In genomic region chr1:136832305-136833152, GRCm38 (mm10) we compare ENCODE assay signal across 12 mouse cellular contexts.
DNase-seq lines count a peak whose midpoint lies in the region; ATAC-seq and TF ChIP-seq lines count a peak whose summit lies in the region.
"Had no signal": no experiment of that assay in that cellular context is flagged by ENCODE, and none has a peak within 500 bp of the region (broad histone marks: within the 10 kb centered on the region; RNA-seq: fewer than 3 reads in every experiment).

No protein-coding gene starts in this region.

- no peak overlapping the region for H3K4me3 ChIP-seq in kidney, postnatal 0 days (replicated peaks; ENCODE audit: low read depth, low read length)
- H3K4me3 ChIP-seq in lung, embryonic 16.5 days (ENCODE audit: low read length) = no peak overlapping the region

- H3K27ac ChIP-seq in kidney, postnatal 0 days = no peak overlapping the region
- H3K27ac ChIP-seq in lung, embryonic 16.5 days (ENCODE audit: low read length) = no peak overlapping the region
- H3K27ac ChIP-seq: macrophage had no signal

- DNase-seq in embryo, embryonic 11.5 days (ENCODE audit: low read depth, low spot score) = peak; percentile 16
- DNase-seq in embryo, embryonic 10.5 days (ENCODE audit: low spot score) = no peak
- DNase-seq in kidney, postnatal 0 days (ENCODE audit: low spot score) = peak; percentile 40
- DNase-seq in kidney, adult 8-10 months = no peak
- DNase-seq in ZHBTc4 (ENCODE audit: low read depth, low spot score) = peak; percentile 15
- no peak for DNase-seq in urinary bladder, postnatal 25 days (ENCODE audit: low spot score)
- DNase-seq: right cerebral cortex, postnatal 25 days; thymus, postnatal 4 days had no signal

- no peak overlapping the region for H3K9ac ChIP-seq in kidney, postnatal 0 days (ENCODE audit: low read depth, low read length)
- no peak overlapping the region for H3K9ac ChIP-seq in lung, embryonic 16.5 days (ENCODE audit: low read length)

- ATAC-seq in kidney, postnatal 0 days (replicated peaks; ENCODE audit: low FRiP score, low read depth) = no peak; the same call in 1 of the 2 replicates
- peak; percentile 85 for ATAC-seq in lung, embryonic 16.5 days (ENCODE audit: low read depth)
- ATAC-seq in frontal cortex, adult (ENCODE audit: low TSS enrichment) = no peak

- no peaks in the 10 kb centered on the region for H3K36me3 ChIP-seq in kidney, postnatal 0 days (ENCODE audit: insufficient read depth, low read length)
- H3K36me3 ChIP-seq in lung, embryonic 16.5 days (ENCODE audit: control insufficient read depth, insufficient read depth, low read length) = no peaks in the 10 kb centered on the region

- no peak overlapping the region for H3K4me2 ChIP-seq in kidney, postnatal 0 days (ENCODE audit: low read length)
- no peak overlapping the region for H3K4me2 ChIP-seq in lung, embryonic 16.5 days (ENCODE audit: low read depth, low read length)

- H3K9me3 ChIP-seq in kidney, postnatal 0 days (replicated peaks; ENCODE audit: low read length) = no peaks in the 10 kb centered on the region
- no peaks in the 10 kb centered on the region for H3K9me3 ChIP-seq in lung, embryonic 16.5 days (ENCODE audit: control insufficient read depth, low read length)

- WGBS in kidney, postnatal 0 days = 45% methylated on average over 12 of the region's 12 CpGs
- WGBS in lung, embryonic 16.5 days = 34% methylated on average over 12 of the region's 12 CpGs

- H3K4me1 ChIP-seq in kidney, postnatal 0 days (replicated peaks; ENCODE audit: insufficient read depth, low read length) = no peaks in the 10 kb centered on the region
- H3K4me1 ChIP-seq in lung, embryonic 16.5 days (replicated peaks; ENCODE audit: control insufficient read depth, insufficient read depth, low read length) = peaks cover 10% of the 10 kb centered on the region

- TF ChIP-seq CTCF in kidney, postnatal 0 days (IDR thresholded peaks at IDR 0.05; ENCODE audit: low read depth) = no peak

- H3K27me3 ChIP-seq in kidney, postnatal 0 days (ENCODE audit: insufficient read depth, low read length) = no peaks in the 10 kb centered on the region
- no peaks in the 10 kb centered on the region for H3K27me3 ChIP-seq in lung, embryonic 16.5 days (ENCODE audit: control insufficient read depth, insufficient read depth, low read depth, low read length)
- H3K27me3 ChIP-seq: CH12.LX had no signal

Comparison
In these comparisons a context has a peak if more than half of its experiments do, and no peak if none do; other contexts are left out.
1. DNase-seq: peak in embryo, embryonic 11.5 days (single experiment), kidney, postnatal 0 days (single experiment) and ZHBTc4 (single experiment); none in embryo, embryonic 10.5 days (single experiment), kidney, adult 8-10 months (0 of 2) and urinary bladder, postnatal 25 days (single experiment).